ENCODE assay signal across 26 mouse cellular contexts in genomic region chr13:44281796-44282195, GRCm38 (mm10).
DNase-seq lines count a peak whose midpoint lies in the region; ATAC-seq and TF ChIP-seq lines count a peak whose summit lies in the region.
"Had no signal": no experiment of that assay in that cellular context is flagged by ENCODE, and none has a peak within 500 bp of the region (broad histone marks: within the 10 kb centered on the region; RNA-seq: fewer than 3 reads in every experiment).

No protein-coding gene starts in this region.

- no peak for ATAC-seq in hindbrain, postnatal 0 days
- ATAC-seq in hindbrain, embryonic 13.5 days (ENCODE audit: low FRiP score) = no peak
- ATAC-seq in liver, embryonic 11.5 days (replicated peaks; ENCODE audit: low FRiP score) = no peak
- ATAC-seq: activated CD4-positive, CD25-positive, alpha-beta regulatory T cell, adult 4 months; forebrain, embryonic 13.5 days; intestine, embryonic 15.5 days had no signal

- WGBS in hindbrain, postnatal 0 days = 46% methylated on average over 6 of the region's 6 CpGs
- 54% methylated on average over 6 of the region's 6 CpGs for WGBS in hindbrain, embryonic 13.5 days
- 71% methylated on average over 6 of the region's 6 CpGs for WGBS in liver, embryonic 11.5 days

- intact Hi-C loops in heart, postnatal 14 days (cut with DNase I) = no loop called here

- H3K9me3 ChIP-seq in hindbrain, postnatal 0 days (ENCODE audit: low read length) = no peaks in the 10 kb centered on the region
- H3K9me3 ChIP-seq in hindbrain, embryonic 13.5 days = no peaks in the 10 kb centered on the region
- H3K9me3 ChIP-seq in liver, embryonic 11.5 days (ENCODE audit: control insufficient read depth, low read length) = no peaks in the 10 kb centered on the region
- H3K9me3 ChIP-seq: embryonic facial prominence, embryonic 10.5 days; embryonic facial prominence, embryonic 13.5 days; forebrain, embryonic 13.5 days; heart, embryonic 13.5 days; hindbrain, embryonic 15.5 days; intestine, embryonic 15.5 days had no signal

- H3K27me3 ChIP-seq in hindbrain, postnatal 0 days (ENCODE audit: insufficient read depth, low read length) = no peaks in the 10 kb centered on the region
- H3K27me3 ChIP-seq in hindbrain, embryonic 13.5 days = no peaks in the 10 kb centered on the region
- no peaks in the 10 kb centered on the region for H3K27me3 ChIP-seq in liver, embryonic 11.5 days (replicated peaks; ENCODE audit: control insufficient read depth, insufficient read depth, low read length)
- H3K27me3 ChIP-seq: forebrain, embryonic 13.5 days; heart, embryonic 13.5 days; hindbrain, embryonic 15.5 days; intestine, embryonic 15.5 days had no signal

- H3K36me3 ChIP-seq in hindbrain, postnatal 0 days (ENCODE audit: insufficient read depth, low read length) = no peaks in the 10 kb centered on the region
- no peaks in the 10 kb centered on the region for H3K36me3 ChIP-seq in hindbrain, embryonic 13.5 days
- no peaks in the 10 kb centered on the region for H3K36me3 ChIP-seq in liver, embryonic 11.5 days (ENCODE audit: control insufficient read depth, insufficient read depth, low read length)
- H3K36me3 ChIP-seq: embryonic facial prominence, embryonic 10.5 days; embryonic facial prominence, embryonic 13.5 days; heart, embryonic 13.5 days; hindbrain, embryonic 15.5 days; intestine, embryonic 15.5 days had no signal

- H3K4me2 ChIP-seq in hindbrain, postnatal 0 days (ENCODE audit: low read depth, low read length) = no peak overlapping the region
- H3K4me2 ChIP-seq in hindbrain, embryonic 13.5 days = no peak overlapping the region
- no peak overlapping the region for H3K4me2 ChIP-seq in liver, embryonic 11.5 days
- H3K4me2 ChIP-seq: embryonic facial prominence, embryonic 13.5 days; forebrain, embryonic 13.5 days; heart, embryonic 13.5 days; hindbrain, embryonic 15.5 days; intestine, embryonic 15.5 days had no signal

- TF ChIP-seq CTCF in hindbrain, postnatal 0 days (IDR thresholded peaks at IDR 0.05; ENCODE audit: low read depth) = no peak

- DNase-seq in cerebellum, postnatal 10 days = peak; percentile 34 to 37
- DNase-seq in cerebellum, postnatal 14 days = no peak
- DNase-seq in heart, adult 11 months = peak; percentile 87
- DNase-seq in heart, postnatal 14 days = no peak
- peak; percentile 14 for DNase-seq in hindbrain, postnatal 0 days (ENCODE audit: low spot score)
- DNase-seq in liver, embryonic 11.5 days (ENCODE audit: low spot score) = peak; percentile 19
- DNase-seq in liver = no peak
- DNase-seq: adrenal gland, adult 8-10 months; adrenal gland, postnatal 25 days; cerebellum, adult 18-20 months; cerebellum, adult 9-10 months; cerebellum, postnatal 36 days; embryo, embryonic 11 days; gastrocnemius, postnatal 10 days; gastrocnemius, postnatal 36 days; heart, postnatal 4 days; kidney, adult 11 months had no signal

- H3K27ac ChIP-seq in hindbrain, postnatal 0 days = no peak overlapping the region
- H3K27ac ChIP-seq in hindbrain, embryonic 13.5 days = no peak overlapping the region; the same call in 1 of the 2 replicates
- no peak overlapping the region for H3K27ac ChIP-seq in liver, embryonic 11.5 days (ENCODE audit: low read depth, low read length)
- H3K27ac ChIP-seq: embryonic facial prominence, embryonic 10.5 days; embryonic facial prominence, embryonic 13.5 days; heart, embryonic 13.5 days; hindbrain, embryonic 15.5 days; intestine, embryonic 15.5 days had no signal

- H3K4me1 ChIP-seq in hindbrain, postnatal 0 days (ENCODE audit: insufficient read depth, low read length) = peaks cover 9% of the 10 kb centered on the region; the same call in 1 of the 2 replicates
- H3K4me1 ChIP-seq in hindbrain, embryonic 13.5 days (replicated peaks) = peaks cover 18% of the 10 kb centered on the region
- H3K4me1 ChIP-seq in liver, embryonic 11.5 days (replicated peaks; ENCODE audit: control insufficient read depth, insufficient read depth, low read length) = no peaks in the 10 kb centered on the region

- H3K4me3 ChIP-seq in hindbrain, postnatal 0 days (ENCODE audit: low read length) = no peak overlapping the region
- H3K4me3 ChIP-seq in hindbrain, embryonic 13.5 days = no peak overlapping the region
- H3K4me3 ChIP-seq in liver, embryonic 11.5 days (ENCODE audit: low read depth, low read length) = no peak overlapping the region
- H3K4me3 ChIP-seq: embryonic facial prominence, embryonic 10.5 days; embryonic facial prominence, embryonic 13.5 days; erythroblast, embryonic 14.5 days; forebrain, embryonic 13.5 days; heart, embryonic 13.5 days; hindbrain, embryonic 15.5 days; intestine, embryonic 15.5 days had no signal

- no peak overlapping the region; the same call in 1 of the 2 replicates for H3K9ac ChIP-seq in hindbrain, postnatal 0 days (replicated peaks; ENCODE audit: low read length)
- no peak overlapping the region for H3K9ac ChIP-seq in hindbrain, embryonic 13.5 days
- H3K9ac ChIP-seq in liver, embryonic 11.5 days (ENCODE audit: low read depth, low read length) = no peak overlapping the region
- H3K9ac ChIP-seq: embryonic facial prominence, embryonic 13.5 days; forebrain, embryonic 13.5 days; heart, embryonic 13.5 days; hindbrain, embryonic 15.5 days; intestine, embryonic 15.5 days had no signal

Comparison
In these comparisons a context has a peak if more than half of its experiments do, and no peak if none do; other contexts are left out.
1. DNase-seq: peak in cerebellum, postnatal 10 days (2 of 2), heart, adult 11 months (single experiment), hindbrain, postnatal 0 days (single experiment) and liver, embryonic 11.5 days (single experiment); none in cerebellum, postnatal 14 days (0 of 2), heart, postnatal 14 days (0 of 2) and liver (single experiment).